Mouse (Mus musculus): ENCODE measurements around the gene 9530003J23Rik.
A peak's percentile ranks its signal among the peaks of the same experiment; 100 is the strongest.

GRCm38 (mm10) chr10:117235866-117236265, 2.6 kb downstream of the 9530003J23Rik start:
- TF ChIP-seq CTCF (IDR thresholded peaks at IDR 0.05; ENCODE audit: low read depth): peak; percentile 13; the same call in 1 of the 2 replicates
- no peak for TF ChIP-seq EP300 (optimal IDR thresholded peaks at IDR 0.05)

Measured in stomach, postnatal 0 days (tissue).